Mouse (Mus musculus): ENCODE data around the gene Slc35a5.
A peak's percentile ranks its signal among the peaks of the same experiment; 100 is the strongest.

The Slc35a5 gene

GRCm38 (mm10) chr16:45158522-45159388 lies at the start of gene Slc35a5, which contains the start of gene Atg3:
Slc35a5 (minus strand) TSS chr16:45158706.
Atg3 (plus strand) TSS chr16:45158785.
- peak; percentile 90 for DNase-seq (ENCODE audit: low spot score)

GRCm38 (mm10) chr16:45204859-45205670 lies 46.6 kb upstream of the Slc35a5 start:
- no peak for DNase-seq (ENCODE audit: low spot score)

GRCm38 (mm10) chr16:45204438-45204837 lies 45.9 kb upstream of the Slc35a5 start:
- no peak for DNase-seq (ENCODE audit: low spot score)

- no peak for DNase-seq (ENCODE audit: low spot score)
Observed at GRCm38 (mm10) chr16:45201395-45201794, 42.9 kb upstream of the Slc35a5 start.

- DNase-seq (ENCODE audit: low spot score) = peak; percentile 36
Observed at GRCm38 (mm10) chr16:45196816-45197215, 38.3 kb upstream of the Slc35a5 start.

- DNase-seq (ENCODE audit: low spot score) = peak; percentile 37
Observed at GRCm38 (mm10) chr16:45192613-45193012, 34.1 kb upstream of the Slc35a5 start.

- DNase-seq (ENCODE audit: low spot score) = no peak
Observed at GRCm38 (mm10) chr16:45181824-45182223, 23.3 kb upstream of the Slc35a5 start.

GRCm38 (mm10) chr16:45178552-45178951 lies 20.0 kb upstream of the Slc35a5 start:
- DNase-seq (ENCODE audit: low spot score) = no peak

GRCm38 (mm10) chr16:45159389-45159716 lies 847 bp upstream of the Slc35a5 start:
- DNase-seq (ENCODE audit: low spot score) = no peak

- no peak for DNase-seq (ENCODE audit: low spot score)
Observed at GRCm38 (mm10) chr16:45158136-45158521, 377 bp downstream of the Slc35a5 start.

GRCm38 (mm10) chr16:45154741-45155250 lies 3.7 kb downstream of the Slc35a5 start:
- DNase-seq (ENCODE audit: low spot score) = no peak

GRCm38 (mm10) chr16:45148488-45149082 lies 9.9 kb downstream of the Slc35a5 start:
- DNase-seq (ENCODE audit: low spot score) = no peak

- no peak for DNase-seq (ENCODE audit: low spot score)
Observed at GRCm38 (mm10) chr16:45145119-45145518, 13.4 kb downstream of the Slc35a5 start.

- DNase-seq (ENCODE audit: low spot score) = no peak
Observed at GRCm38 (mm10) chr16:45142565-45142964, 15.9 kb downstream of the Slc35a5 start.

- DNase-seq (ENCODE audit: low spot score) = no peak
Observed at GRCm38 (mm10) chr16:45141711-45142110, 16.8 kb downstream of the Slc35a5 start.

GRCm38 (mm10) chr16:45127936-45128710 lies 30.4 kb downstream of the Slc35a5 start:
- DNase-seq (ENCODE audit: low spot score) = no peak

- no peak for DNase-seq (ENCODE audit: low spot score)
Observed at GRCm38 (mm10) chr16:45124230-45125203, 34.0 kb downstream of the Slc35a5 start.

GRCm38 (mm10) chr16:45122571-45122970 lies 35.9 kb downstream of the Slc35a5 start:
- DNase-seq (ENCODE audit: low spot score) = no peak

- no peak for DNase-seq (ENCODE audit: low spot score)
Observed at GRCm38 (mm10) chr16:45120844-45121425, 37.6 kb downstream of the Slc35a5 start.

GRCm38 (mm10) chr16:45118760-45119159 lies 39.7 kb downstream of the Slc35a5 start:
- DNase-seq (ENCODE audit: low spot score) = no peak
